Mouse (Mus musculus) lung, adult 2 months (tissue): ENCODE measurements around the gene Nuak2.

Experiments used
- CTCF ChIP-seq: fragments of 200-500 bp; IDR thresholded peaks from 2 replicates; pipeline ENCODE4 v1.5.1; 2011; ENCODE audit warnings: mild to moderate bottlenecking, low read length, control low read depth; ENCODE audit not compliant: insufficient read depth
- POLR2A ChIP-seq: fragments of 200-500 bp; IDR thresholded peaks from 2 replicates; pipeline ENCODE4 v1.6.1; 2011; ENCODE audit warnings: low read depth, mild to moderate bottlenecking, control low read depth, low read length, borderline replicate concordance; ENCODE audit errors: extremely low read depth

DNA sequence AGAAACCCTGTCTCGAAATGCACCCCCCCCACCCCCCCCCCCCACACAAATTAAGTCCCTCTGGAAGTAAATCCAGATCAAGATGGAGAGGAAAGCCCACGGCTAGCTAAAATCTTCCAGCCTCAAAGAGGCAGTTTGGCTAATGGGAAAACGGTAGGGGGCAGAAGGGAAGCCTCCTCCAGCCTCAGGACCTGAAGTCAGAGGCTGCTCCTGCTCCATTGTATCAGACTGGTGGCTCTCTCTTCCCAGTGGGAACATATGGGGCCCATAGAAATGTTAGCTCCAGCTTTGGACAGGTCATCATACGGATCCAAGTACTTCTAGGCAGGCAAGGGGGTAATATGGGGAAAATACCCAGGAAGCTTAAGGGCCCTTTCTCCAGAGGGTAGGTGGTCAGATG lies 49.7 kb downstream of the Nuak2 start:
- TF ChIP-seq CTCF (no peak), POLR2A (no peak)
